Mouse (Mus musculus): Measurements from ENCODE around the gene Mydgf. TPM values are rescaled to one million over a fixed set of nuclear protein-coding genes. Genes with fewer than 3 reads are reported as not detected.

Mydgf gene
- 10 to 100 TPM; 16.9 to 17.6 TPM for total RNA-seq (2021)
- long read RNA-seq, experiment 1, transcript Mydgf-201 (6 exons, 1,710 nt) = major isoform, 22 of 28 reads
- long read RNA-seq, experiment 1, partial matches to known transcripts = 1 of 28 reads
- long read RNA-seq, experiment 1, other reads (novel, unspliced or antisense) = 5 of 28 reads
- long read RNA-seq, experiment 2, transcript Mydgf-201 (6 exons, 1,710 nt) = major isoform, 52 of 58 reads
- long read RNA-seq, experiment 2, partial matches to known transcripts = 1 of 58 reads
- long read RNA-seq, experiment 2, other reads (novel, unspliced or antisense) = 5 of 58 reads

DNA sequence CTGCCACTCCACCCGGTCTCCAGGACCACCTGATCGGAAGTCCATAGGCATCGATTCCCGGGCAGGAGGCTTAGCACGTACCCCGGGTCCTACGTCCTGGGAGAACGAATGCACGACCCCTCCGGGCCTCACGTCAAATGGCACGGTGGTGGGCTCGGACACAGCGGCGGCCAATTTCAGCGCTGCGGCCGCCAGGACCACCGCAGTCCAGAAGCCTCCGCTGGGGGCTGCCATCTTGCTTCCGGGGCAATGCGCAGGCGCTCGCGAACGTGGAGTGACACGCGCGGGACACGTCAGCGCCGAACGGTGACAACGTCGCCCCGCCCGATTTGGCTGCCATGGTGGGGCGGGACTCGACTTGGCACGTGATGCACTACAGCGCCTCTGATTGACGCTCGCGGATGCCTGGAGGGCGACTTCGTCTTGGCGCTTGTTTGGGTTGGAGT lies at the start of gene Mydgf:
Gene Mydgf, minus strand, starts transcription at position 263 of the 446 bp plus-strand sequence.
- DNase-seq = peak; percentile 97
- intact Hi-C loops (cut with DNase I) = no loop called here

DNA sequence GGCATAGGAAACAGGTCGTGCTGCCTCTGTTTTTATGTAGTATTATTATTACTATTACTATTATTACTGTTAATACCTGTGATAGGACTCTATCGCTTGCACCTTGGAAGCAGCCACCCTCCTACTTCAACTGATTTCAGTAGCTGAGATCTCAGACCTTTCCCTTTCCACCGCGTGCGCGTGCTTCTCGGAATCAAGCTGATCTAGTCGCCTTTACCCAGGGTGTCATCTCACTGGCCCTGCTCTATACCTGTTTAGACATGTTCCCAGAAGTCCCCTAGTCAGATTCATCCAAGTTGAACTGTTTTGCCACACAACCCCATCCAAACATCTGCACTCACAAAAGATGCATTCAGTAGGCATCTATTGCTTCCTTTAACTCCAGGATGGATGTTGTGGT lies 49.7 kb upstream of the Mydgf start:
- no peak for DNase-seq
- intact Hi-C loops (cut with DNase I) = no loop called here

DNA sequence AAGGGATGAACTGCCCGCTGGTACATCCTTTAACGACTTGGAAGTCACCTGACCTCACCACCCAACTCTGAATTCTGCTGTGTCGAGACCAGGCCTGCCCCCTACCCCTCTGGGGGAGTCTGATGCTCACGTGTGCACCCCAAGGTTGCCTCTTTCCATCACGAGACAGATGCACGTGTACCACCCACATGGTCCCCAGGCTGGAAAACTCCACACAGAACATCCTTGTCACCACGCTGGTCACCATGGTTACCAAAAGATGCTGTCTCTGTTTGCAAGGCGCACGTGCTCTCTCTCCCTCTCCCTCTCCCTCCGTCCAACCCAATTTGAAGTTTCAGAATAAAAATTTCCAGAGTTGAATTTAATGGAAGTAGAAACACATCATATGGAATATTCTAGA lies 46.2 kb upstream of the Mydgf start:
- DNase-seq = no peak
- intact Hi-C loops (cut with DNase I) = no loop called here

DNA sequence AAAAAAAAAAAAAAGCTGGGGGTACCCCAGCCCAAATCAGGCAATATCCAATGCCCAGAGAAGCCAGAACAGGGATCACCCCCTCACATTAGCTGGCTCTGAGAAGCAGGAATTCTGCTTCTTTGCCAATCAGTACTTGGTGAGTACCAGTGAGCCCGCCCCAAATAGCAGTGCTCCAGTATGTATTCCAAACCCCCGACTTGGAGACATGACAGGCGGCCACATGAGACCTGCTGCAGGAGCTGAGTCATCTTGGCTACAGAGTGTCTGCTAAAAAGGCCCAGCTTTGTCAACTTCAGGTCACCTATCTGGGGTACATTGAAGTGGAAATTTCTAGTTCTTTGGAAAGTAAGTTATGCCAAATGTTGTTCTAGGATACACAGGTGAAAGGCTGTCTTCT lies 42.8 kb upstream of the Mydgf start:
- DNase-seq = no peak
- intact Hi-C loops (cut with DNase I) = no loop called here

DNA sequence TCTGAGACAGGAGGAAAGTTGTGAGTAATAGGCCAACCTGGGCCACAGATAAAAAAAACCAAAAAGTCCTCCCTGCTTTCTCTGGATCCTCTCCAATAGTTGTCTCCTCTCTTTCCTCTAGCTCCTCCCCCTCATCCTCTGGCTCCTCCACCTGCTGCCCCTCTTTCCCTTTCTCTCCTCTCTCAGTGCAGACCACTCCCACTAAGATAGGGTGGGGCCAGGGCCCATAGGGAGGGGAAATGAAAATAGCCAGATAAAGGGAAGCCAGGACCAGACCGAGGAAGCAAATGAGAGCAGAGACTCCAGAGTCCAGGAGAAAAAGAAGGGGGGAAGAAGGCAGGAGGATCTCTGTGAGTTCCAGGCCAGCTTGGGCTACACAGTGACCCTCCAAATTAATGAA lies 41.2 kb upstream of the Mydgf start:
- intact Hi-C loops (cut with DNase I) = no loop called here
- DNase-seq = no peak

DNA sequence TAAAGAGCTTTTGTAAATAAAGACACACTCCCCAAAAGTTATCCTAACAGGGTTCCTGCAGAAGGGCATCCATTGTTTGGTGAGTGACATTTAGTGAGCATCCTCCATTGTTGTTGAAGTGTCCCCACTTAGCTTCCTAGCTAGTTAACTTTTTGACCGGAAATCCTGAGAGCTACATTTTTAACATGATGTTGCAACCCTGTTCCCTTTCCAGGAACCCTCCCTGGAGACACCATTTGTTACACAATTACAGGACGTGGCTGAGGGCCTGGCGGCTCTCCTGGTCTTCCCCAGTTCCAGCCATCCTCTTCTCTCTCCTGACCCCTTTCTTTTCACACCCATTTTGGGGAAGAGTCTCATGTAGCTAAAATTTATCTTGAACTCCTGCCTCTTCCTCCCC lies 36.1 kb upstream of the Mydgf start:
- intact Hi-C loops (cut with DNase I) = loop anchor here (5.0 kb wide), 1 partner anchor 32 kb away; no protein-coding TSS in a partner anchor
- DNase-seq = peak in 1 of 2 experiments; percentile 72

DNA sequence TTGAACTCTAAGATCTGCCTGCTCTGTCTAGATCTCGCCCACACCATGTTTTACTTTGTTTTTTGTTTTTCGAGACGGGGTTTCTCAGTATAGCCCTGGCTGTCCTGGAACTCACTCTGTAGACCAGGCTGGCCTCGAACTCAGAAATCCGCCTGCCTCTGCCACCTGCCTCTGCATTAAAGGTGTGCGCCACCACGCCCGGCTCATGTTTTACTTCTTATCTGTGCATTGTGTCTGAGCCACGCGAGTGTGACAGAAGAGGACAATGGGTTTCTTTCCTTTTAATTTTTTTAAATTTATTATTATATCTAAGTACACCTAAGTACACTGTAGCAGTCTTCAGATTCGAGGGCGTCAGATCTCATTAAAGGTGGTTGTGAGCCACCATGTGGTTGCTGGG lies 35.5 kb upstream of the Mydgf start:
- no peak for DNase-seq
- intact Hi-C loops (cut with DNase I) = loop anchor here (5.0 kb wide), 1 partner anchor 33 kb away; no protein-coding TSS in a partner anchor

DNA sequence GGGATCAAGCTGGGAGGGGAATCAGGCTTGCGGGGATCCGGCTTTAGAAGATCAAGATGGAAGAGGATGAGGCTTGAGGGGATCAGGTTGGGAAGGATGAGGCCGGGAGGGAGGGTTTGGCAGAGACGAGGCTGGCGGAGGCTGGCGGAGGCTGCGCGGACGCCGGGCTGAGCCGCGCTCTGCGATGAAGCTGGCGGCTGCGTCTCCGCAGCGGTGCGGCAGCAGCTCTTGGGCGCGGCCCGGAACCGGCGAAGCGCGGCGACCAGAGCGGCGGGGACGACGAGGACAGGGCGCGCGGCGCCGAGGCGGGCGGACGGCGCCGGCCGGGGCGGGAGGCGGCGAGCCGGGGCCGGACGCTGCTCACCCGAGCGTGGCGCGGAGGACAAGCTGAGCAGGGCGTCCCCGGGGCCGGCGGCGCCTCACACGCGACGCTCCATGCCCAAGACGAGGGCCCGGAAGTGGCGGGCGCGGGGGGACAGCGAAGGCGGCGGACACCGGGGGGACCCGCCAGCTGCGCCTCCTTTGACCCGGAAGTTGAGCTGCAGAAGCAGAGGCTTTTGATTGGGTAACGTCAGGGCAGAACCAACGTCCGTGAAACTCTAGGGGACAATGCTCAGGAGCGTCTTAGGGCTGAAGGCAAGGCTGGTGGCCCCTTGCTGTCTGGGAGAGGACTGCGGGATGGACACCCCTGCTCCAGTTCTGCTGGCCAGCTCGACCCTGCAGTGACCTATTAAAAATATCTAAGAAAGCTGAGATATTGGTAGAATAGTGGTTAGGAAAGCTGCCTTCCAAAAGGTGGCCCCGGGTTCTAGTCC lies 34.9 kb upstream of the Mydgf start, which contains the start of gene Dpp9:
Gene Dpp9, minus strand, starts transcription at position 529 of the 815 bp plus-strand sequence.
- intact Hi-C loops (cut with DNase I) = loop anchor here (5.0 kb wide), 1 partner anchor 34 kb away; no protein-coding TSS in a partner anchor
- peak; percentile 80 to 85 for DNase-seq

DNA sequence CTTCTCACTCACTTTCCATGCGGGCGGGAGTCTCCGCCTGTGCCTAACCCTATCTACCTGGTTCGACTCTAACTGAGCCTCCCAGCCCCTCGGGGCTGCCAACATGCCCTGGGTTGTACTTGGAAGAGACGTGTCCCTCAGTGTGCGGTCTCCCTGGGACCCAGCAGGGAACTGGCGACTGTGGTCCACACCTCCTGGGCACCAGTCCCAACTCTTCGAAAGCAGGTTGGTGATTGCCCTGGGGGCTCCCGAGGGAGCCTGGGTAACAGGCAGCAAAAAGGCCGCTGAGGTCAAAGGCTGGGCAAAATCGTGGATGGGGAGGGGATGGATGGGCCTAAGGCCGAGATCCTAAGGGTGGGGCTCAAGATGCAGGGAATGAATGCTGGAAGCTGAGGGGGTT lies 34.0 kb upstream of the Mydgf start:
- intact Hi-C loops (cut with DNase I) = loop anchor here (5.0 kb wide), 1 partner anchor 35 kb away; no protein-coding TSS in a partner anchor
- DNase-seq = no peak

DNA sequence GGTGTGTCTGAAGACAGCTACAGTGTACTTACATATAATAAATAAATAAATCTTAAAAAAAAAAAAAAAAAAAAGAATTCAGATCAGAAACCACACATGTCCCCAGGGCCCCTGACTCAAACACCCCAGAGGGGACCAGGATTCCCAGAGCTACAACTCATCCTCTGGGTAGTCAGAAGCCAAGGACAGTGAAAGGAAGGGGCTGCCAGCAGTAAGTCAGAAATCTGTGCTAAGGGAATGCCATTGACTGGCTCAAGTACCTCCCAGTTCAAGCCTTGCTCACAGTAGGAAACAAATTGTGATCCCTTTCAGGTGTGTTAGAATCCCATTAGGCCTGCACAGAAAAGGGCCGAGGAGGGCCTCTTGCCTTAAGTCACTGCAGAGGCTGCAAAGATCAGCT lies 30.5 kb upstream of the Mydgf start:
- intact Hi-C loops (cut with DNase I) = no loop called here
- no peak for DNase-seq

DNA sequence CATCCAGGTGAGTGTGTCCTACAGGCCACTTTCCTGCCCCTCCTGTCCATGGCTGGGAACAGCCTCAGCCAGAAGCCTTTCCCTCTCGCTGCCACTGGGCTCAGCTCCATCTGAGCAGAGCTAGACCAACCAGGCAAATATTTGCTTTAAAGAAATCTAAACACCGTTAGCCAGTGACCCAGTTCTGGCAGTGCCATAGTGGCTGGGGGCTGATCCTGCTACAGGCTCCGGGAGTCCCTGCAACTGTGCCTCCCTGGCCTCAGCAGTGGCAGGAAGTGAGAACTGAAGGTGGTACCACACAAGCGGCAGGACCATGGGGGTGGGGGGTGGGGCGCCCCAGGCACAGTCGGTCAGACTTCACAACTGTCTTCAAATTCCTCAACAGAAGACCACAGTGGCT lies 29.0 kb upstream of the Mydgf start:
- intact Hi-C loops (cut with DNase I) = no loop called here
- no peak for DNase-seq

DNA sequence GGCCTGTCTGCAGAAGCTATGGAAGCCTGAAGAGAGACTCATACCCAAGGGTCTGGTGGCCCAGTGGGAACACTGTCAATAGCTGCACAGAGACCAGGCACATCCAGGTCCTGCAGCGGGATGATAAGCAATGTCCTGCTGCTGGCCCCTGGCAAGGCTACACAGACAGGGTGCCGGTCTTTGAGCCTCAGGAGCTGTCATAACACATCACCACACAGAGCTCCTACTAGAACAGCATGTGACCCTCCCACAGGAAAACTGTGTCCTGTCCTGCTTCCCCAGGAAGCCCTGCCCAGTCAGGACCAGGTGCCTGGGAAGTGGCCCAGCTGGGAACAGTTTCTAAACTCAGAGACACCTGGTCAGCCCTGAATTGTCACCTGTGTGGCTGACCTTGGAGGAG lies 27.4 kb upstream of the Mydgf start:
- no peak for DNase-seq
- intact Hi-C loops (cut with DNase I) = no loop called here

DNA sequence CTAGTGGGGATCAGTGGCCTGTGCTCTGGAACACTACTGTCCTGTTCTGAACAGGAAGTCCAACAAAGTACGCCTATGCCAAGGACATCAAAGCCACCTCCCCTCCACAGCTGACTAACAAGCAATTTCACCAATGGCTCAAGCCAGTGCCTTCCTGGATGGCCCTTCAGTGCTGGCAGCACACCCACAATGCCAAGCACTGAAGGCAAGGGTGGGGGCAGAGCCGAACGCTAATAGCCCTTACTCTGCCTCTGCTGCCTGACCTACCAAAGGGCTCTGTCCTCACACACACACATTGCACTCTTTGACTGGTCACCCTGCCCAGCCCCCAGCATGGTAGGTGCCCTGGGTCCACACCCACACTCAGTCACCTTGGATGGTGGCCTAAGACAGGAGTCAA lies 25.1 kb upstream of the Mydgf start:
- intact Hi-C loops (cut with DNase I) = loop anchor here (5.0 kb wide), 1 partner anchor 98 kb away; no protein-coding TSS in a partner anchor
- no peak for DNase-seq

DNA sequence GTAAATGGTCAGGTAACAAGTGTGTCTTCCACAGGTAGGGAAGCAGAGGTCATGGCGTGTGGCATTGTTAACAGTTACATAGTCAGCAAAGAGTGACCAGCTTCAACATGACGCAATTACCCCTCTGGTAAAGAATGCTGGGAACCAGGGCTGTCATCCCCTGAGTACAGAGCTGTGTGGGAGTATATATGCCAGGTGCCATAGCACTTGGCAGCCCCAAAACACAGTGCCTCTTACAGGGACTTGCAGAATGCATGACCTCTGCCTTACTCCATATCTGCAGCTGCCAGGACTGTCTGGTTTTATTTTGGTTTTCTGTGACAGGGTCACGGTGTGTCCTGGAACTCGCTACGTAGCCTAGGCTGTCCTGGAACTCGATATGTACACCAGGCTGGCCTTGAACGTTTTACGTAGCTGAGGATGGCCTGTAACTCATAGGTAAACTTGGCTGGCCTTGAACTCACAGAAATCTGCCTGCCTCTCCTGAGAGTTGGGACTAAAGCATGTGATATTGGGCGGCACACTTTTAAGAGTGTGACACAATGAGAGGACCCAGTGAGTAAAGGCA lies 24.3 kb upstream of the Mydgf start:
- intact Hi-C loops (cut with DNase I) = loop anchor here (5.0 kb wide), 1 partner anchor 99 kb away; no protein-coding TSS in a partner anchor
- DNase-seq = no peak

DNA sequence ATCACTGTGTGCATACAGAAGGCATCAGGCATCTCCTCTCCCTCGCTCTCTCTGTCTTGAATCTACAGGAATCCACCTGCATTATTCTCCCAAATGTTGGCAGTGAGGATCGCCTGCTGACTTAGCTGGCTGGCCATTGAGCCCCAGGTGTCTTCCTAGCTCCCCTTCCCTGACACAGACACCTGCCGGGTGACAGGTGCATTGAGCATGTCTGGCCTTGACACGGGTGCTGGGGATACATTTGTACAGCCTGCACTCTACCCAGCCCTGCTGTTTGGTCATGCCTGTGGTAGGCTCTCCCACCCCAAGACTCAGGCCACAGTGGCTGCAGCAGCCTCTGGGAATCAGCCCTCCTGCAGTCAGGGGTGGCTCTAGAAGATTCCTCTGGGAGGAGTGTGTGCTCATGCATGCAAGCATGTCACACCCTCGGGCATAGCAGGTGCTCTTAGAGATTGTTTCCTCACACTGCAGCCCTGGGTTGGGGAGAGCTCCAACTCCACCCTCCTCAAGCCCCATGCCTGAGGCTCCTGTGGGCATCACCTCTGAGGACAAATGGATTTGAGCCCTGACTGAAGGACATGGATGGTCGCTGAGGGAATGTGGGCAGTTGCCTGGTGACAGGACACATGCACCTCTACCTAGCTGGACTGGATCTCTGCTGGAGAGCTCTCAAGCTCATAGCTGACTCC lies 23.4 kb upstream of the Mydgf start:
- intact Hi-C loops (cut with DNase I) = loop anchor here (5.0 kb wide), 1 partner anchor 100 kb away; no protein-coding TSS in a partner anchor
- DNase-seq = no peak

DNA sequence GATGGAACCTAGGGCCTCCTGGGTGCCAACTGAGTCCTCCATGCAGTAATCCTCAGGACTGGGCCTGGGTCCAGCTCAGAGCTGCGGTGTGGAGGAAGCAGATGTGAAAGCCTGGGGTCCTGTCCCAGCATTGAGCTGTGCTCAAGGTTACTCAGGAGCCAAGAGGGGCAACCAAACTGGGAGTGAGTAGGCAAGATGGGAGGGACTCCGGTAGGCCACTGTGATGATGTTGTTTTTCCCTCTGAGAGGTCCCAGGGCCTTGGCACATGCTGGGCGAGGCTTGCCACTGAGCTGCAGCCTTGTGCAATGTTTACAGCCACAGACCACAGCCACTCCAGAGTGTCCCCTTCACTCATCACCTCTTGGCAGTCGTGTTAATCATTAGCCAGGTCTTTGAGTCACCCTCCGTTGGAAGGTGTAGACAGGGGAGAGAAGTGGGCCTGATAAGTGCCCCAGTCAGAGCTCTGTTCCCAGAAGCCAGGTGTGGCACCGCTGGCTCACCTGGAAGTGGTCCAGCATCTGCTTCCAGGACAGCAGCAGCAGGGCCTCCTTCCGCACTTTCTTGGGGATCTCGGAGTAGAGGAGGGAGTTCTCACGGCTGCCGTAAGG lies 22.7 kb upstream of the Mydgf start:
- no peak for DNase-seq
- intact Hi-C loops (cut with DNase I) = loop anchor here (5.0 kb wide), 1 partner anchor 101 kb away; no protein-coding TSS in a partner anchor

DNA sequence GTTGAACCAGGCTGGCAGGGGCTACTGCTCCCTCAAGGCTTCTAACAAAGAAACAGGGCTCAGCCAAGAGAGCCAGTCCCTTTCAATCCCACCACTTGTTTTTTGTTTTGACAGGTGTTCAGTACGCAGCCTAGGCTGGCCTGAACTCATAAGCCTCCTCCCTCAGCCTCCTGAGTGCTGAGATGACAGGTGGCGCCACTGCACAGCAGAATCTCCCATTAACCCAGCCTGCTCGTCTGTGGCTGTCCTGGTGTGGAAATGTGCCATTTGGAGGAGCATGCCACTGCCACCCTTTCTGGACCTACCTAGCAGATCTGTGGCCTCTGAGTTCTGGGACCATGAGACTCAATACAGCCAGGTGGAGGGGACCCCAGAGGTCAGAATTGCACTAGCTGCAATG lies 20.0 kb upstream of the Mydgf start:
- DNase-seq = no peak
- intact Hi-C loops (cut with DNase I) = loop anchor here (5.0 kb wide), 1 partner anchor 49 kb away; no protein-coding TSS in a partner anchor

DNA sequence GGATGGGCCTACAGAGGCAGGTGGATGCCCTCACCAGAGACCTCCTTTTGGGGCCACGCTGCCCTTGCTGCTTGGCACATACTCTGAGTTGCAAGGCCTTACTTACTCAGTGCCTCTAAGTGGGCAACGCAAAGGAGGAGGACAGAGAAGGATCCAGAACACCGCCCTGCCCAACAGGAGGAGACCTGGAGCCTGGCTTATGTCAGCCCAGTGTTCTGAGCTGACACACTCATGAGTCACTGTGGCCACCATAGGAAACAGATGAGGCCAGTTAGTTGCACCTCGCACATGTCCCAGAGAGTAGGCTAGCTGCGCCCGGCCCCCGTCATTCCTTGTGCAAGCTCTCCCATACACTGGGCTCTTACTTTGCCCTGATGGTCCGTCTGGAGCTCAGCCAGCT lies 18.8 kb upstream of the Mydgf start:
- DNase-seq = no peak
- intact Hi-C loops (cut with DNase I) = loop anchor here (5.0 kb wide), 1 partner anchor 50 kb away; no protein-coding TSS in a partner anchor

DNA sequence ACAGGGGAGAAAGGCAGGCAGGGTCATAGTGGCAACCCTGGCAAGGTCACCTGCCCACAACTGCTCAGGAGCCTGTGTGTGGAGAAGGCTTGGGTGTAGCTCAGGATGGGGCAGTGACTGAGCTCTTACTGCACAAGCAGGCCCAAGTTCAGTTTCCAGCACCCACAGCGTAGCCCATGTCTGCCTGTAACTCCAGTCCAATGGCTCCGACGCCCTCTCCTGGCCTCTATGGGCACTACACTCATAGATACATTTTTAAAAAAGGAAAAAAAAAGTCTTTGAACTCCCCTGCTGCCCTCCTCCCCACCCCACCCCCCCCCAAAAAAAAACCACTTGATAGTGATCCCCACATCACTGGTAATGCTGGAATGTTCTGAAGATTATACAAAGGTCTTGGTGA lies 17.9 kb upstream of the Mydgf start:
- intact Hi-C loops (cut with DNase I) = loop anchor here (5.0 kb wide), 1 partner anchor 51 kb away; no protein-coding TSS in a partner anchor
- no peak for DNase-seq

DNA sequence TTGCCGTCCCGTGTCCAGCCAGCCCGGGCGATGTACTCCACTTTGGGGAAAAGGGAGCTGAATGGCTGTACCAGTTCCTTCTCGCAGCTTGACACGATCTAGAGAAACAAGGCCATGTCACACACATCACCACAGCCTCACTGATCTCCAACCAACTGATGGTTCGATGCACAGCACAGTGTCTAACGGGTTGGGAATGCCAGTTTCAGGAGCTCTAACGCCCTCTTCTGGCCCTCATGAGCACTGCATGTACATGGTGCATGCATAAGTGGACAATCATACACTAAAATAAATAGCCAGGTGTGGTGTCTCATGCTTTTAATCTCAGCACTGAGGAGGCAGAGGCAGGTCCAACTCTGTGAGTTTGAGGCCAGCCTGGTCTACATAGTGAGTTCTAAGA lies 16.9 kb upstream of the Mydgf start:
- intact Hi-C loops (cut with DNase I) = loop anchor here (5.0 kb wide), 1 partner anchor 52 kb away; no protein-coding TSS in a partner anchor
- DNase-seq = no peak

All from gastrocnemius, postnatal 36 days (tissue).